Mouse (Mus musculus): ENCODE measurements around the gene Islr2. TPM values are rescaled to one million over a fixed set of nuclear protein-coding genes. Genes with fewer than 3 reads are reported as not detected.

The Islr2 gene
- polyA plus RNA-seq, 1 experiment from 2014 or later = 18.1 TPM

GRCm38 (mm10) chr9:58213865-58214264 is 9.7 kb upstream of the Islr2 start:
- Histone ChIP-seq H3K36me3 (ENCODE audit: control insufficient read depth, insufficient read depth, low read length) (no peaks in the 10 kb centered on the region), H3K4me3 (ENCODE audit: low read depth, low read length) (no peak overlapping the region), H3K27ac (ENCODE audit: low read depth, low read length) (no peak overlapping the region), H3K4me2 (ENCODE audit: low read depth, low read length, severe bottlenecking) (no peak overlapping the region), H3K4me1 (replicated peaks; ENCODE audit: control insufficient read depth, insufficient read depth, low read length) (0 out of 2 replicates have a peak, but pooled peaks cover 3% of the 10 kb centered on the region), H3K9me3 (ENCODE audit: control insufficient read depth, low read length) (no peaks in the 10 kb centered on the region), H3K9ac (ENCODE audit: low read length) (no peak overlapping the region), H3K27me3 (ENCODE audit: control insufficient read depth, insufficient read depth, low read length) (no peaks in the 10 kb centered on the region)
- DNase-seq (ENCODE audit: low spot score) = peak; percentile 41
- 39% methylated on average over 5 of the region's 5 CpGs for whole genome bisulfite sequencing
- no peak for ATAC-seq (replicated peaks; ENCODE audit: low FRiP score)

- Histone ChIP-seq H3K27me3 (ENCODE audit: control insufficient read depth, insufficient read depth, low read length) (no peaks in the 10 kb centered on the region), H3K9me3 (ENCODE audit: control insufficient read depth, low read length) (no peaks in the 10 kb centered on the region), H3K4me3 (ENCODE audit: low read depth, low read length) (no peak overlapping the region), H3K4me1 (replicated peaks; ENCODE audit: control insufficient read depth, insufficient read depth, low read length) (0 out of 2 replicates have a peak, but pooled peaks cover 3% of the 10 kb centered on the region), H3K36me3 (ENCODE audit: control insufficient read depth, insufficient read depth, low read length) (no peaks in the 10 kb centered on the region), H3K27ac (ENCODE audit: low read depth, low read length) (no peak overlapping the region), H3K4me2 (ENCODE audit: low read depth, low read length, severe bottlenecking) (no peak overlapping the region), H3K9ac (ENCODE audit: low read length) (no peak overlapping the region)
- peak; percentile 39 for DNase-seq (ENCODE audit: low spot score)
- no peak for ATAC-seq (replicated peaks; ENCODE audit: low FRiP score)
- WGBS = 72% methylated on average over 5 of the region's 5 CpGs
Observed at GRCm38 (mm10) chr9:58213377-58213776, 9.3 kb upstream of the Islr2 start.

- WGBS = 91% methylated on average over 2 of the region's 2 CpGs
- H3K27me3 ChIP-seq (ENCODE audit: control insufficient read depth, insufficient read depth, low read length) = no peaks in the 10 kb centered on the region
- H3K9me3 ChIP-seq (ENCODE audit: control insufficient read depth, low read length) = no peaks in the 10 kb centered on the region
- no peak overlapping the region for H3K9ac ChIP-seq (ENCODE audit: low read length)
- H3K4me2 ChIP-seq (ENCODE audit: low read depth, low read length, severe bottlenecking) = no peak overlapping the region
- no peak overlapping the region for H3K4me3 ChIP-seq (ENCODE audit: low read depth, low read length)
- no peaks in the 10 kb centered on the region for H3K4me1 ChIP-seq (replicated peaks; ENCODE audit: control insufficient read depth, insufficient read depth, low read length)
- H3K27ac ChIP-seq (ENCODE audit: low read depth, low read length) = no peak overlapping the region
- no peak for ATAC-seq (replicated peaks; ENCODE audit: low FRiP score)
- no peaks in the 10 kb centered on the region for H3K36me3 ChIP-seq (ENCODE audit: control insufficient read depth, insufficient read depth, low read length)
- no peak for DNase-seq (ENCODE audit: low spot score)
Observed at GRCm38 (mm10) chr9:58210304-58210627, 6.1 kb upstream of the Islr2 start.

- no peak overlapping the region for H3K9ac ChIP-seq (ENCODE audit: low read length)
- peaks cover 3% of the 10 kb centered on the region; the same call in 1 of the 2 replicates for H3K4me1 ChIP-seq (replicated peaks; ENCODE audit: control insufficient read depth, insufficient read depth, low read length)
- DNase-seq (ENCODE audit: low spot score) = no peak
- H3K4me3 ChIP-seq (ENCODE audit: low read depth, low read length) = no peak overlapping the region
- H3K27ac ChIP-seq (ENCODE audit: low read depth, low read length) = no peak overlapping the region
- no peak for ATAC-seq (replicated peaks; ENCODE audit: low FRiP score)
- no peak overlapping the region for H3K4me2 ChIP-seq (ENCODE audit: low read depth, low read length, severe bottlenecking)
- WGBS = 81% methylated on average over 8 of the region's 8 CpGs
- no peaks in the 10 kb centered on the region for H3K9me3 ChIP-seq (ENCODE audit: control insufficient read depth, low read length)
- H3K27me3 ChIP-seq (ENCODE audit: control insufficient read depth, insufficient read depth, low read length) = no peaks in the 10 kb centered on the region
- H3K36me3 ChIP-seq (ENCODE audit: control insufficient read depth, insufficient read depth, low read length) = no peaks in the 10 kb centered on the region
Observed at GRCm38 (mm10) chr9:58209462-58210303, 5.6 kb upstream of the Islr2 start.

- H3K27ac ChIP-seq (ENCODE audit: low read depth, low read length) = no peak overlapping the region
- WGBS = 83% methylated on average over 7 of the region's 7 CpGs
- peaks cover 27% of the 10 kb centered on the region for H3K4me1 ChIP-seq (replicated peaks; ENCODE audit: control insufficient read depth, insufficient read depth, low read length)
- H3K4me2 ChIP-seq (ENCODE audit: low read depth, low read length, severe bottlenecking) = no peak overlapping the region
- DNase-seq (ENCODE audit: low spot score) (peak; percentile 14), ATAC-seq (replicated peaks; ENCODE audit: low FRiP score) (no peak)
- no peak overlapping the region for H3K4me3 ChIP-seq (ENCODE audit: low read depth, low read length)
- no peaks in the 10 kb centered on the region for H3K36me3 ChIP-seq (ENCODE audit: control insufficient read depth, insufficient read depth, low read length)
- peaks cover 28% of the 10 kb centered on the region for H3K27me3 ChIP-seq (ENCODE audit: control insufficient read depth, insufficient read depth, low read length)
- no peak overlapping the region for H3K9ac ChIP-seq (ENCODE audit: low read length)
- no peaks in the 10 kb centered on the region for H3K9me3 ChIP-seq (ENCODE audit: control insufficient read depth, low read length)
Observed at GRCm38 (mm10) chr9:58206013-58206412, 1.9 kb upstream of the Islr2 start.

GRCm38 (mm10) chr9:58204448-58205000 is 405 bp upstream of the Islr2 start:
- H3K4me2 ChIP-seq (ENCODE audit: low read depth, low read length, severe bottlenecking) = peak overlapping the region; percentile 45
- H3K9ac ChIP-seq (ENCODE audit: low read length) = peak overlapping the region; percentile 61; the same call in 1 of the 2 replicates
- 4% methylated on average over 18 of the region's 18 CpGs for WGBS
- H3K27ac ChIP-seq (ENCODE audit: low read depth, low read length) = 0 out of 2 replicates have a peak overlapping the region, but pooled peaks have one; percentile 7
- peak; percentile 97 for DNase-seq (ENCODE audit: low spot score)
- ATAC-seq (replicated peaks; ENCODE audit: low FRiP score) = peak; percentile 69
- no peaks in the 10 kb centered on the region for H3K36me3 ChIP-seq (ENCODE audit: control insufficient read depth, insufficient read depth, low read length)
- peaks cover 43% of the 10 kb centered on the region for H3K27me3 ChIP-seq (ENCODE audit: control insufficient read depth, insufficient read depth, low read length)
- H3K4me1 ChIP-seq (replicated peaks; ENCODE audit: control insufficient read depth, insufficient read depth, low read length) = peaks cover 31% of the 10 kb centered on the region
- peak overlapping the region; percentile 30 for H3K4me3 ChIP-seq (ENCODE audit: low read depth, low read length)
- no peaks in the 10 kb centered on the region for H3K9me3 ChIP-seq (ENCODE audit: control insufficient read depth, low read length)

GRCm38 (mm10) chr9:58202676-58203453 is 1.3 kb downstream of the Islr2 start:
- peak overlapping the region; percentile 58 for H3K27ac ChIP-seq (ENCODE audit: low read depth, low read length)
- H3K9ac ChIP-seq (ENCODE audit: low read length) = peak overlapping the region; percentile 61
- 3% methylated on average over 14 of the region's 14 CpGs for WGBS
- DNase-seq (ENCODE audit: low spot score) (peak; percentile 68), ATAC-seq (replicated peaks; ENCODE audit: low FRiP score) (no peak)
- peak overlapping the region; percentile 45 for H3K4me2 ChIP-seq (ENCODE audit: low read depth, low read length, severe bottlenecking)
- H3K4me3 ChIP-seq (ENCODE audit: low read depth, low read length) = peak overlapping the region; percentile 30
- H3K36me3 ChIP-seq (ENCODE audit: control insufficient read depth, insufficient read depth, low read length) = no peaks in the 10 kb centered on the region
- H3K27me3 ChIP-seq (ENCODE audit: control insufficient read depth, insufficient read depth, low read length) = peaks cover 60% of the 10 kb centered on the region
- H3K9me3 ChIP-seq (ENCODE audit: control insufficient read depth, low read length) = no peaks in the 10 kb centered on the region
- H3K4me1 ChIP-seq (replicated peaks; ENCODE audit: control insufficient read depth, insufficient read depth, low read length) = peaks cover 43% of the 10 kb centered on the region

- no peak for ATAC-seq (replicated peaks; ENCODE audit: low FRiP score)
- WGBS = under 1% methylated on average over 37 of the region's 37 CpGs
Observed at GRCm38 (mm10) chr9:58201861-58202549, 2.1 kb downstream of the Islr2 start.

More at GRCm38 (mm10) chr9:58201861-58202549, 2.1 kb downstream of the Islr2 start:
- Histone ChIP-seq H3K4me1 (replicated peaks; ENCODE audit: control insufficient read depth, insufficient read depth, low read length) (peaks cover 50% of the 10 kb centered on the region), H3K9ac (ENCODE audit: low read length) (peak overlapping the region; percentile 61), H3K9me3 (ENCODE audit: control insufficient read depth, low read length) (no peaks in the 10 kb centered on the region), H3K4me2 (ENCODE audit: low read depth, low read length, severe bottlenecking) (peak overlapping the region; percentile 45), H3K4me3 (ENCODE audit: low read depth, low read length) (peak overlapping the region; percentile 30), H3K27ac (ENCODE audit: low read depth, low read length) (peak overlapping the region; percentile 58), H3K27me3 (ENCODE audit: control insufficient read depth, insufficient read depth, low read length) (peaks cover 68% of the 10 kb centered on the region), H3K36me3 (ENCODE audit: control insufficient read depth, insufficient read depth, low read length) (no peaks in the 10 kb centered on the region)
- peak; percentile 67 for DNase-seq (ENCODE audit: low spot score)

All from forebrain, embryonic 11.5 days (tissue).